Mouse (Mus musculus) heart, embryonic 12.5 days (tissue): Measurements from ENCODE around the gene Proser2. TPM values are rescaled to one million over a fixed set of nuclear protein-coding genes. Genes with fewer than 3 reads are reported as not detected.
A peak's percentile ranks its signal among the peaks of the same experiment; 100 is the strongest.

Experiments
- ATAC-seq: fragments of 200-750 bp; cut with Nextera tagmentation; 2 replicates; pipeline ENCODE4 v1.8.0; 2017; ENCODE audit warnings: moderate TSS enrichment, moderate library complexity; ENCODE audit not compliant: insufficient number of reproducible peaks, low FRiP score
- H3K27ac ChIP-seq: fragments of 300-500 bp; sonication (generic); 2 replicates; pipeline ENCODE4 v1.5.1; 2016; ENCODE audit warnings: mild to moderate bottlenecking, moderate library complexity; ENCODE audit not compliant: poor library complexity, severe bottlenecking
- H3K27me3 ChIP-seq: fragments of 300-500 bp; sonication (generic); replicated peaks from 2 replicates; pipeline ENCODE4 v1.6.1; 2016; ENCODE audit warnings: mild to moderate bottlenecking, moderate library complexity
- H3K36me3 ChIP-seq: fragments of 300-500 bp; sonication (generic); 2 replicates; pipeline ENCODE4 v1.6.1; 2016; ENCODE audit warnings: mild to moderate bottlenecking, moderate library complexity
- H3K4me1 ChIP-seq: fragments of 300-500 bp; sonication (generic); replicated peaks from 2 replicates; pipeline ENCODE4 v1.6.1; 2016; ENCODE audit warnings: mild to moderate bottlenecking
- H3K4me2 ChIP-seq: fragments of 300-500 bp; sonication (generic); 2 replicates; pipeline ENCODE4 v1.6.1; 2016; ENCODE audit warnings: mild to moderate bottlenecking, moderate library complexity
- H3K4me3 ChIP-seq: fragments of 300-500 bp; sonication (generic); 2 replicates; pipeline ENCODE4 v1.5.1; 2016; ENCODE audit warnings: mild to moderate bottlenecking
- H3K9ac ChIP-seq: fragments of 300-500 bp; sonication (generic); 2 replicates; pipeline ENCODE4 v1.6.1; 2016; ENCODE audit warnings: mild to moderate bottlenecking, moderate library complexity
- H3K9me3 ChIP-seq: fragments of 300-500 bp; sonication (generic); replicated peaks from 2 replicates; pipeline ENCODE4 v1.6.1; 2016; ENCODE audit warnings: mild to moderate bottlenecking, moderate library complexity
- WGBS: fragments of 180-500 bp; shearing (Covaris S2); methylation state at CpG from one replicate; pipeline ENCODE4 v1.1.7; 2016; 5-methylcytosine and 5-hydroxymethylcytosine counted together
- polyA plus RNA-seq: library from polyadenylated mRNA; unstranded; fragments of >200 nt; fragmentation: Nextera tagmentation; extraction: Ambion mirVana; gene quantifications from 2 replicates; pipeline ENCODE4 v1.2.1, GENCODE M21; 2016

Gene Proser2
- polyA plus RNA-seq: 13.4 and 13.6 TPM in 2 replicates

GRCm38 (mm10) chr2:6129555-6130355 lies at the start of gene Proser2:
Proser2 (minus strand) TSS chr2:6130211.
- Histone ChIP-seq H3K4me2 (peak within 1 kb of the TSS; percentile 92), H3K9ac (peak within 1 kb of the TSS; percentile 83), H3K36me3 (no peaks in the 10 kb centered on the region), H3K4me1 (peaks cover 17% of the 10 kb centered on the region), H3K9me3 (no peaks in the 10 kb centered on the region), H3K27me3 (no peaks in the 10 kb centered on the region), H3K4me3 (peak within 1 kb of the TSS; percentile 88), H3K27ac (0 out of 2 replicates have a peak within 1 kb of the TSS, but pooled peaks have one; percentile 28)
- peak; percentile 93 for ATAC-seq
- under 1% methylated on average over 83 of the region's 83 CpGs for WGBS

GRCm38 (mm10) chr2:6179749-6180117 lies 49.7 kb upstream of the Proser2 start:
- Histone ChIP-seq H3K9me3 (peaks cover 6% of the 10 kb centered on the region), H3K9ac (no peak overlapping the region), H3K4me3 (no peak overlapping the region), H3K36me3 (no peaks in the 10 kb centered on the region), H3K4me1 (no peaks in the 10 kb centered on the region), H3K27ac (no peak overlapping the region), H3K27me3 (no peaks in the 10 kb centered on the region), H3K4me2 (no peak overlapping the region)
- ATAC-seq: no peak
- WGBS: 81% methylated on average over 1 of the region's 1 CpGs

- Histone ChIP-seq H3K4me1 (no peaks in the 10 kb centered on the region), H3K4me2 (no peak overlapping the region), H3K4me3 (no peak overlapping the region), H3K9ac (no peak overlapping the region), H3K27me3 (no peaks in the 10 kb centered on the region), H3K36me3 (no peaks in the 10 kb centered on the region), H3K27ac (no peak overlapping the region), H3K9me3 (peaks cover 3% of the 10 kb centered on the region; the same call in 1 of the 2 replicates)
- no peak for ATAC-seq
- WGBS: 79% methylated on average over 16 of the region's 16 CpGs
Observed at GRCm38 (mm10) chr2:6178901-6179748, 49.1 kb upstream of the Proser2 start.

GRCm38 (mm10) chr2:6173013-6173412 lies 43.0 kb upstream of the Proser2 start:
- 51% methylated on average over 3 of the region's 3 CpGs for WGBS
- no peak for ATAC-seq

GRCm38 (mm10) chr2:6168560-6168959 lies 38.5 kb upstream of the Proser2 start:
- Histone ChIP-seq H3K9me3 (no peaks in the 10 kb centered on the region), H3K27ac (no peak overlapping the region), H3K4me3 (no peak overlapping the region), H3K4me2 (no peak overlapping the region), H3K9ac (no peak overlapping the region), H3K4me1 (no peaks in the 10 kb centered on the region), H3K36me3 (no peaks in the 10 kb centered on the region), H3K27me3 (no peaks in the 10 kb centered on the region)
- ATAC-seq: no peak
- 58% methylated on average over 2 of the region's 2 CpGs for WGBS

More at GRCm38 (mm10) chr2:6173013-6173412, 43.0 kb upstream of the Proser2 start:
- Histone ChIP-seq H3K9ac (no peak overlapping the region), H3K4me2 (no peak overlapping the region), H3K4me1 (no peaks in the 10 kb centered on the region), H3K9me3 (no peaks in the 10 kb centered on the region), H3K27me3 (no peaks in the 10 kb centered on the region), H3K4me3 (no peak overlapping the region), H3K36me3 (no peaks in the 10 kb centered on the region), H3K27ac (no peak overlapping the region)

- Histone ChIP-seq H3K4me1 (no peaks in the 10 kb centered on the region), H3K9me3 (no peaks in the 10 kb centered on the region), H3K27ac (no peak overlapping the region), H3K4me3 (no peak overlapping the region), H3K36me3 (no peaks in the 10 kb centered on the region), H3K9ac (no peak overlapping the region), H3K27me3 (no peaks in the 10 kb centered on the region), H3K4me2 (no peak overlapping the region)
- 15% methylated on average over 5 of the region's 5 CpGs for WGBS
- ATAC-seq: no peak; the same call in 1 of the 2 replicates
Observed at GRCm38 (mm10) chr2:6167843-6168558, 38.0 kb upstream of the Proser2 start.

- Histone ChIP-seq H3K36me3 (no peaks in the 10 kb centered on the region), H3K9me3 (no peaks in the 10 kb centered on the region), H3K27me3 (no peaks in the 10 kb centered on the region), H3K4me2 (no peak overlapping the region), H3K27ac (no peak overlapping the region), H3K4me3 (no peak overlapping the region), H3K4me1 (peaks cover 6% of the 10 kb centered on the region; the same call in 1 of the 2 replicates), H3K9ac (no peak overlapping the region)
- 70% methylated on average over 6 of the region's 6 CpGs for WGBS
- no peak for ATAC-seq
Observed at GRCm38 (mm10) chr2:6165771-6166170, 35.8 kb upstream of the Proser2 start.

GRCm38 (mm10) chr2:6164606-6165290 lies 34.7 kb upstream of the Proser2 start:
- Histone ChIP-seq H3K9ac (no peak overlapping the region), H3K4me2 (no peak overlapping the region)

GRCm38 (mm10) chr2:6162366-6163040 lies 32.5 kb upstream of the Proser2 start:
- H3K4me3 ChIP-seq: no peak overlapping the region
- H3K36me3 ChIP-seq: no peaks in the 10 kb centered on the region
- H3K4me2 ChIP-seq: no peak overlapping the region
- 41% methylated on average over 6 of the region's 6 CpGs for whole genome bisulfite sequencing
- ATAC-seq: no peak
- H3K27ac ChIP-seq: no peak overlapping the region
- no peak overlapping the region for H3K9ac ChIP-seq
- peaks cover 14% of the 10 kb centered on the region for H3K4me1 ChIP-seq
- no peaks in the 10 kb centered on the region for H3K9me3 ChIP-seq
- no peaks in the 10 kb centered on the region for H3K27me3 ChIP-seq

More at GRCm38 (mm10) chr2:6164606-6165290, 34.7 kb upstream of the Proser2 start:
- no peak overlapping the region for H3K4me3 ChIP-seq
- H3K36me3 ChIP-seq: no peaks in the 10 kb centered on the region
- 61% methylated on average over 16 of the region's 16 CpGs for WGBS
- no peak for ATAC-seq
- H3K27ac ChIP-seq: no peak overlapping the region
- no peaks in the 10 kb centered on the region for H3K9me3 ChIP-seq
- peaks cover 9% of the 10 kb centered on the region for H3K4me1 ChIP-seq
- H3K27me3 ChIP-seq: no peaks in the 10 kb centered on the region

GRCm38 (mm10) chr2:6159735-6160134 lies 29.7 kb upstream of the Proser2 start:
- H3K4me1 ChIP-seq: peaks cover 14% of the 10 kb centered on the region
- no peaks in the 10 kb centered on the region for H3K9me3 ChIP-seq
- no peak overlapping the region for H3K4me2 ChIP-seq
- H3K4me3 ChIP-seq: no peak overlapping the region
- no peaks in the 10 kb centered on the region for H3K27me3 ChIP-seq
- H3K36me3 ChIP-seq: no peaks in the 10 kb centered on the region
- H3K27ac ChIP-seq: no peak overlapping the region
- ATAC-seq: no peak
- no peak overlapping the region for H3K9ac ChIP-seq
- WGBS: 42% methylated on average over 2 of the region's 2 CpGs
